Mouse (Mus musculus): ENCODE results near the gene Filip1l. TPM values are rescaled to one million over a fixed set of nuclear protein-coding genes. Genes with fewer than 3 reads are reported as not detected.

The Filip1l gene
- 116 TPM for polyA plus RNA-seq (2021)

DNA sequence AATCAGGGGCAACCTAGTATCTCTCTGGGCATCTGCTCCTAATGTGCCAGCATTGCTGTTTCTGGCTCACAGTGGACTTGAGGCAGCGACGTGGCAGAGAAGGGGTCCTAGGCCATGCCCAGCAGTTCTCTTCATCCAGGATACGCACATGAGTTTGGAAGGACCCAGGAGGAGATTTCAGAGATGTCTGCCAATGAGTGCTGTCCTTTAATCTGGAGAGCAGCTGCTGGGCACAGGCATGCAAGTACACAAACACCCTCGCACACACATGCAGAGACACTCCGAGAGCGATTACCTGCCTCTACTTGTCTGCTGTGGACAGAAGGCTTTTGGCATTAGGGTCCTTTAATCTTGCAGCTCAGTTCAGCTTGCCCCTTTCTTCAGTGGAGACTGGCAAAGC, at the start of gene Filip1l:
TSS of gene Filip1l (plus strand) at position 343 of the 400 bp plus-strand sequence.
- ChIA-PET POLR2A (no interaction called here), CTCF (no interaction called here)
- in situ Hi-C loops (cut with MboI; ENCODE audit: low pct_unique_long_range_greater_than_20kb) = no loop called here
- no peak for DNase-seq (ENCODE audit: low read depth, low spot score)
- H3K27me3 ChIP-seq = no peaks in the 10 kb centered on the region
- no peak for TF ChIP-seq CTCF (IDR thresholded peaks at IDR 0.05)
- ATAC-seq = no peak

DNA sequence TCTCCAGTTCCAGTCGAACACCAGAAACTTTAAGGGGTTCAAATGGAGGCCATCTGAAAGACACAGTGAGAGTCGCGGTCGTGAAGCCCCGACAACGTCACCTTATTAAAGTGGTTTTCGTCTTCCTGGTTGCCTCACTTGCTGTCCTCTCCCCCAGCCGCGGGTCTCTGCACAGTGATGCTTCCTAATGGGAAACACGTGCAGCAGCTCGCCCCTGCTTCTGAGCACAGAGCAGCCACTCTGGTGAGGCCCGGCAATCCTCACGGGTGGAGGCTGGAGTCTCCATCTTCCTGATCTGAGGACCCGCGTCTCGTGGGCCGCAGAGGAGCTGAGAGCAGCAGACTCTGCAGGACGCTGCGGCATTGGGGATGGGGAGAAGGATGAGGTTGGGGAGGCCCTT, 49.2 kb upstream of the Filip1l start:
- no peak for DNase-seq (ENCODE audit: low read depth, low spot score)
- POLR2A ChIA-PET = no interaction called here
- CTCF ChIA-PET = no interaction called here
- TF ChIP-seq CTCF (IDR thresholded peaks at IDR 0.05) = no peak
- in situ Hi-C loops (cut with MboI; ENCODE audit: low pct_unique_long_range_greater_than_20kb) = no loop called here
- no peak for ATAC-seq
- no peaks in the 10 kb centered on the region for H3K27me3 ChIP-seq

DNA sequence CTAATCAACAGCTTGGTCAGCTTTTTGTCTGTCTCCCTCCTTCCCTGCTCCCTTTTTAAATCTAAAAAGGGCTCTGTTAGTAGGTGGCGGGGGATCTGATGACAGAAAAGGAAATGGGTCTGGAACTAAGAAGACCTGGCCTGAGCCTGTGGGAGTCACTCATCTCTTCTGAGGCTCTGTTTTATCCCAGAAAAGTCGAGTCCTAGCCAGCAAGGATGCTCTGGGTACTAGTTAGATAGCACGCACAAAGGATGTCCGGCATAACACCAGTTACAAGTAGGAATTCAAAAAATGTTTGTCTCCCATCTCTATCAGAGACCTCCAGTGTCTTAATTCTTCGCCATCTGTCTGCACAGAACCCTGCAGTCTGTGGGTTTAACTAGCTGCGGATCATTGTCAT, 47.4 kb upstream of the Filip1l start:
- ChIA-PET CTCF (no interaction called here), POLR2A (no interaction called here)
- no peaks in the 10 kb centered on the region for H3K27me3 ChIP-seq
- in situ Hi-C loops (cut with MboI; ENCODE audit: low pct_unique_long_range_greater_than_20kb) = no loop called here
- no peak for TF ChIP-seq CTCF (IDR thresholded peaks at IDR 0.05)
- no peak for DNase-seq (ENCODE audit: low read depth, low spot score)
- no peak for ATAC-seq

DNA sequence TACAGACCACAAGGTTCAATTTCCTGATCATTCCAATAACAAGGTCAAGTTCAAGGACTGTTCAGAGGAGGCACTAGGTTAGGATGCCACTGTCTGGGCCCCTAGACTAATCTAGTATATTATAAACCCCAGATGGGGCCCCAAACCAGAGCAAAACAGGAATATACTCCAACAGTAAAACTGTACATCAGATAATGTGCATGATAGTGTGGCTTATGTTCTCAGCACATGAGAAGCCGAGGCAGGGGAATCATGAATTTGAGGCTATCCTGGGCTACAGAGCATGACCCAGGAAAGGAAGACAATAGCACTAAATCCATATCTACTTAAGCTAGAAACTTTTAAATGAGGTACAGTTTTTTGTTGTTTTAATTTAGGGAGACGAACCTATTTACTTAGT, 40.8 kb upstream of the Filip1l start:
- no peak for TF ChIP-seq CTCF (IDR thresholded peaks at IDR 0.05)
- ATAC-seq (no peak), DNase-seq (ENCODE audit: low read depth, low spot score) (no peak)
- H3K27me3 ChIP-seq = no peaks in the 10 kb centered on the region
- ChIA-PET CTCF (no interaction called here), POLR2A (no interaction called here)
- in situ Hi-C loops (cut with MboI; ENCODE audit: low pct_unique_long_range_greater_than_20kb) = no loop called here

DNA sequence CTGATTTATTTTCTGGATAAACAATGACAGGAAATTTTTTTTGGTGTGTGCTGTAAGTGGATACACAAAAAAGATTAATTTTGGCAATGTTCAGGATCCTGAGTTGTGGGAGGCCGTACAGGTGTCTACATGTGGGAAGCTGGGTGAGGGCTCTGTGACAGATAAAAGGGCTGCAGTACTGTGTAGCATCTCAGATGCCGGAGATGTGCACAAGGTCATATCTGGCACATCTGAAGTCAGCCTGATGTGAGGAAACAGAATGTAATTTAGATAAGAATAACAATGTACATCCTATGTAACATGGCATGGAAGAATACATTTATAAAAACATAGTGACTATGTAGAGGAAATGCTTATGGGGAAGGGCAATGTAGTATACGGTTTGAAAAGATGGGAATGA, 39.4 kb upstream of the Filip1l start:
- ChIA-PET CTCF (interaction anchor here (1.6 kb wide), 1 partner anchor 12 kb away, joined by 5 read pairs; no protein-coding TSS in a partner anchor), POLR2A (no interaction called here)
- DNase-seq (ENCODE audit: low read depth, low spot score) = no peak
- ATAC-seq = no peak
- in situ Hi-C loops (cut with MboI; ENCODE audit: low pct_unique_long_range_greater_than_20kb) = no loop called here
- TF ChIP-seq CTCF (IDR thresholded peaks at IDR 0.05) = no peak
- H3K27me3 ChIP-seq = no peaks in the 10 kb centered on the region

DNA sequence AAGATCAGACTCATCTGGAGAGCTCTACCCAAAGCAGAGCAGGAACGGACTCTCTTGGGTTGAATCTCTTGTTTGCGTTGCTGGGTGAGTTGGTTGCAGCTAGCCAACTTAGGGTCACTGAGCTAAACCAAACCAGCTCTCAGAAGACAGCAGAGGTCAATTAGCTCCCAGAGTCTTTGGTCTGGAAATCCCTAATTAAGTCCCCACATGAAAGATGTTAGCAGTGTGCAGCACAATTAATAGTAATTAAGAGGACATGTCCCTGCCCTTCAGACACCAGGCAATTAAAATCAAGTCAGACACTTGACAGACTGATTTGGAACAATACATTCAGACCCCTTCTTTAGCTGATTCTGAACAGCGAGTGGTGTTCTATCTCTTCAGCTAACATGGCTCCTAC, 38.7 kb upstream of the Filip1l start:
- in situ Hi-C loops (cut with MboI; ENCODE audit: low pct_unique_long_range_greater_than_20kb) = no loop called here
- CTCF ChIA-PET = interaction anchor here (1.6 kb wide), 1 partner anchor 11 kb away, joined by 5 read pairs; no protein-coding TSS in a partner anchor
- POLR2A ChIA-PET = no interaction called here
- H3K27me3 ChIP-seq = no peaks in the 10 kb centered on the region
- DNase-seq (ENCODE audit: low read depth, low spot score) = no peak
- TF ChIP-seq CTCF (IDR thresholded peaks at IDR 0.05) = no peak
- ATAC-seq = no peak

DNA sequence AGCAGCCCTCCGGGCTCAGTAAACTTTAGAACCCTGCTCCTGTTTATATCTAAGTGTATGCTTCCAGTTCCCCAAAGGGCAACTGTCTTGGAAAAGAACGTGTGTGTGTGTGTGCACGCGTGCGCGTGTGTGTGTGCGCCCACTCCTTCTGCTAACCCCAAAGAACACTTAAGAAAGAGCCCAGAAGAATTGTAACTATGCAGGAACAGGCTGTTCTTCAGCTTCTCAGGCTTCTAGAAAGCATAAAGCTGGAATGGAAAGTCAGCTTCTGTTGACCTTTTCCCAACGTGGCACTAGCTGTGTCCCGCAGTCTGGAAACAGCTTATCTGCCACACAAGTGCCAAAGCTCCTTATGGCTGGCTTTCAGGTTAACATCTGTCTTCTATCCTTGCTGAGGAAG, 37.9 kb upstream of the Filip1l start:
- no peak for ATAC-seq
- in situ Hi-C loops (cut with MboI; ENCODE audit: low pct_unique_long_range_greater_than_20kb) = no loop called here
- ChIA-PET POLR2A (no interaction called here), CTCF (interaction anchor here (1.2 to 1.6 kb wide), 2 partner anchors 10 to 71 kb away, joined by 3 to 5 read pairs; no protein-coding TSS in a partner anchor)
- no peak for TF ChIP-seq CTCF (IDR thresholded peaks at IDR 0.05)
- H3K27me3 ChIP-seq = no peaks in the 10 kb centered on the region
- DNase-seq (ENCODE audit: low read depth, low spot score) = no peak

DNA sequence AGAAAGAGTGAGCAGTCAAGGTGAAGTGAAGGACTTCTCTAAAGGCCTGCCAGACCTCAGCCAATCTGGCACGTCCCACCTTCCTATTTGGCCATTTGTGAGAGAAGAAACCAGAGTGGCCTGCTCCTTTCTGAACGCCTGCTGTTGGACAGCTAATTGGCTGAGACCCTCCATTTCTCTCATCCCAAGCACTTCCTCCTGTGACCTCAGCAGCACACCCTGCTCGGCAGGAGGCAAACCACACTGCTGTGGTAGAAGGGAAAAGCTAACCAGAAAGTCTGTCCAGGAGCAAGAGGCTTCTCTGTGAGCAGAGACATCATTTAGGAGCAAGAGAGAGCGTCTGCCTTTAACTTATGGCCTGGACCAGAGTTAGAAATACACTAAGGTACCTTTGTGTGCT, 35.8 kb upstream of the Filip1l start:
- ChIA-PET POLR2A (no interaction called here), CTCF (interaction anchor here (1.1 to 2.2 kb wide), 2 partner anchors 12 to 81 kb away, joined by 3 to 5 read pairs; no protein-coding TSS in a partner anchor)
- ATAC-seq (no peak), DNase-seq (ENCODE audit: low read depth, low spot score) (no peak)
- in situ Hi-C loops (cut with MboI; ENCODE audit: low pct_unique_long_range_greater_than_20kb) = no loop called here
- no peaks in the 10 kb centered on the region for H3K27me3 ChIP-seq
- TF ChIP-seq CTCF (IDR thresholded peaks at IDR 0.05) = no peak

DNA sequence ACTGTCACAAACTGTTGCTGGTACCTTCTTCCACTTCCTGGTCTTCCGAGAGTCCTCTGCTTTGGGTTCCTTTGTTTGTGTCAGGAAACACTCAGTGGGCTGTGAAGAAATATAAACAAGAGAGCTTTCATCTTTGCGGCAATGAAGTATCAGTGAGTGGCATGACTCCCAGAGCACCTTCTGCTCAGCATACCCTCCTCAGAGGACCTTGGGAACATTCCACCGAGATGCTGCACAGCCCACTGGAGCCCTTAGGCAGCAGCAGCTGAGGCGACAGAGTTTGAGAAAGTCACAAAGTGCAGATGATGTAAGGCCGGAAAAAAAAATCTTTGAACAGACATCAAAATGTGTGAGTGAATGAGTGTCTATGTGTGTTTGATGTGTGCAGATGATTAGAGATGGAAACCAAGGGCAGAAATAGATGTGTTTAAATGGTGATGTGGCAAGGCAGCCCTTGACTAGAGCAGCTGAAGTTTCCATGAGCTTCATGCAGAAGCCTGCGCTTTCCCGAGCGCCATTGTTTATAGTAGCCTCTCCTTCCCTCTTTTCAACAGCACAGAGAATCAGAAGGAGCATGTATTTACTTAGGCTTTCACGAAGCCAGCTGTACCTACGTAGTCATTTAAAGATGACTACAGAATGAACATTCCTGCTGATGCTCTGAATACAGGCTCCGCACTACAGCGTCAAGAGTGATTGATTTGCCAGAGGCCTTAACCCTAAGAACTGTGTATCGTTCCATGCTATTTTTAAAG, 34.8 kb upstream of the Filip1l start:
- ATAC-seq (no peak), DNase-seq (ENCODE audit: low read depth, low spot score) (no peak)
- H3K27me3 ChIP-seq = no peaks in the 10 kb centered on the region
- in situ Hi-C loops (cut with MboI; ENCODE audit: low pct_unique_long_range_greater_than_20kb) = no loop called here
- no peak for TF ChIP-seq CTCF (IDR thresholded peaks at IDR 0.05)
- ChIA-PET POLR2A (no interaction called here), CTCF (interaction anchor here (1.1 to 2.2 kb wide), 4 partner anchors 10 to 81 kb away, joined by 3 to 5 read pairs (median 4); no protein-coding TSS in a partner anchor)

DNA sequence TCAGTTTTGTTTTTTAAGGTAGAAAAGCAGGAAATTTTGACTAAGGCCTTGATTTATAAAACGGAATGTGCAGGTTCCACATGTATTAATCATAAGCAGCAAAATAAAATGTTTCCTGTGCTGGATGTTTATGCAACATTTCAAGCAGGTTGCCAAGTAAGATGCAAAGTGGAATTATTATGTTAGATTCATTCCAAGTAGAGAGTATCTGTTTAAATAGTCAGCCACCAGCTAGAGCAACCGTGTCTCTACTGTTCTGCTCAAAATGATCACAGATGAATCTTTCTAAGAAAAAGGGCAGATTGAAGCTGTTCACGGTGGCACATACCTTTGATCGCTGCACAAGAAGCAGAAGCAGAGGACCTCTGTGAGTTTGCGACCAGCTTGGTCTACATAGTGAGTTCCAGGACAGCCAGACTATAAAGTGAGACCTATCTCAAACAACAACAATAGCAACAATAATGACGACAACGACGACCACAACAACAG, 34.2 kb upstream of the Filip1l start:
- POLR2A ChIA-PET = no interaction called here
- CTCF ChIA-PET = interaction anchor here (1.2 to 2.2 kb wide), 3 partner anchors 10 to 75 kb away, joined by 4 to 5 read pairs (median 4); no protein-coding TSS in a partner anchor

DNA sequence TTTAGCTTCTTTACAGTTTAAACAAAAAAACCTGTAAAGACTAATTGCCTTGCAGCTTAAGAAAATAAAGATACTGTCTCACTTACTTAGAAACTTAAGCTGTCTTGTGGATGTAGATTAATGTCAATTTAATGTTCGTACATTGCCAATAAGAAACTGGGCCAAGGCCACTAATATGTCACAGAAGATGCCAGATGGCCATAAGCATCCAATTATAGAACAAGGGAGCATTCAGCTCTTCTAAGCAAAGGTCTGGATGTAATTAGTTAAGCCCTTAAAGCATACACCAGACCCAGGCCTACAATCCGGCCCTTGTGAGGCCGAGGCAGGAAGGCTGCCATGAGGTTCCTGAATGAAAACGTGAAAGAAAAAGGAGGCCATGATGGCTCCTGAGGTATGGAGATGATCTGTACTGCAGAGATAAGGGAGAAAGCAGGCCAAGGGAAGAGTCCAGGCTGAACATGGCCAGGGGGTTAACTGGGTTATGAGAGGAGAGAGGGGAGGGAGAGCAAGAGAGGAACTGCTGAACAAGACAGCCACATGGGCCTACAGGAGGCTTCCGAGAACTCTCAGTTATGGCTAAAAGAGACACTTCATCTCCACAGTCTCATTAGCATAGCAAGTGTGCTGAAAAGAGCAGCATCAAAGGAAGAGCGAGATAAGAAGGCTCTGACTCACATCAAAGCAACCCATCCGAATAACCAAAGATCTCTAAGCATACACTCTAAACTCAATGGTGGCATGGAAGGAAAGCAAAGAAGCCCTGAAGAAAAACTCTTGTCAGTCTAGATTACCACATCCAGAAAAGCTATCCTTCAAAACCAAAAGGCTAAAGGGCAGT, 33.4 kb upstream of the Filip1l start:
- ChIA-PET CTCF (interaction anchor here (1.8 kb wide), 1 partner anchor 11 kb away, joined by 4 read pairs; no protein-coding TSS in a partner anchor), POLR2A (no interaction called here)
- in situ Hi-C loops (cut with MboI; ENCODE audit: low pct_unique_long_range_greater_than_20kb) = no loop called here
- no peak for ATAC-seq
- no peak for DNase-seq (ENCODE audit: low read depth, low spot score)
- TF ChIP-seq CTCF (IDR thresholded peaks at IDR 0.05) = no peak
- no peaks in the 10 kb centered on the region for H3K27me3 ChIP-seq

More for the DNA sequence above, 34.2 kb upstream of the Filip1l start:
- in situ Hi-C loops (cut with MboI; ENCODE audit: low pct_unique_long_range_greater_than_20kb) = no loop called here
- ATAC-seq = no peak
- no peaks in the 10 kb centered on the region for H3K27me3 ChIP-seq
- no peak for DNase-seq (ENCODE audit: low read depth, low spot score)
- TF ChIP-seq CTCF (IDR thresholded peaks at IDR 0.05) = no peak
